Mouse (Mus musculus): Measurements from ENCODE around the gene Mob2. TPM values are rescaled to one million over a fixed set of nuclear protein-coding genes. Genes with fewer than 3 reads are reported as not detected.
A peak's percentile ranks its signal among the peaks of the same experiment; 100 is the strongest.

Gene Mob2
- polyA plus RNA-seq, 1 experiment from 2014 or later, result 64.3 TPM

DNA sequence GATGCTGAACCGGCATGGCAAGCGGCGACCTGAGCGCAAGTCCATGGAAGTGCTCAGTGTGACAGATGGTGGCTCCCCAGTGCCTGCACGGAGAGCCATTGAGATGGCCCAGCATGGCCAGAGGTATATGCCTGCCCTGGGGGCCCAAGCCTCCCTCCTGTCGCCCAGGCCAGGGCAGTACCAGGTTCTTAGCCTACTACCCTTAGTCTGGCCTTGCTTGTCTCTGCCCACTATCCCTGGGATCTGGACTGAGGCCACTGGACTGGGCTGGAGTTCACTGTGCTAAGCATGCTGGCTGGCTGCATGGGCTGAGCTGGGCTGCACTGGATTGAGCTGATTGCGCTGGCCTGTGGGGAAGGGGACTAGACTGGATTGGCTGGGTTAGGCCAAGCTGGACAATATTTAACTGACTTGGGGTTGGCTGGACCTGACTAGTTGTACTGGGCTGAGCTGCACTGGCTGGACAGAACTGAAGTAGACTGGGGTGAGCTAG, 72.5 kb downstream of the Mob2 start:
- peak; percentile 85 for ATAC-seq (replicated peaks; ENCODE audit: low FRiP score, low read depth)
- TF ChIP-seq CTCF (IDR thresholded peaks at IDR 0.05; ENCODE audit: low read depth), result no peak
- Histone ChIP-seq H3K9ac (ENCODE audit: low read depth, low read length) (no peak overlapping the region), H3K4me2 (ENCODE audit: low read length) (no peak overlapping the region), H3K4me1 (replicated peaks; ENCODE audit: insufficient read depth, low read length) (no peaks in the 10 kb centered on the region), H3K36me3 (ENCODE audit: insufficient read depth, low read length) (no peaks in the 10 kb centered on the region), H3K9me3 (replicated peaks; ENCODE audit: low read length) (no peaks in the 10 kb centered on the region), H3K4me3 (replicated peaks; ENCODE audit: low read depth, low read length) (no peak overlapping the region), H3K27ac (no peak overlapping the region), H3K27me3 (ENCODE audit: insufficient read depth, low read length) (no peaks in the 10 kb centered on the region)
- DNase-seq (ENCODE audit: low spot score), result peak; percentile 7
- WGBS, result 82% methylated on average over 7 of the region's 7 CpGs

DNA sequence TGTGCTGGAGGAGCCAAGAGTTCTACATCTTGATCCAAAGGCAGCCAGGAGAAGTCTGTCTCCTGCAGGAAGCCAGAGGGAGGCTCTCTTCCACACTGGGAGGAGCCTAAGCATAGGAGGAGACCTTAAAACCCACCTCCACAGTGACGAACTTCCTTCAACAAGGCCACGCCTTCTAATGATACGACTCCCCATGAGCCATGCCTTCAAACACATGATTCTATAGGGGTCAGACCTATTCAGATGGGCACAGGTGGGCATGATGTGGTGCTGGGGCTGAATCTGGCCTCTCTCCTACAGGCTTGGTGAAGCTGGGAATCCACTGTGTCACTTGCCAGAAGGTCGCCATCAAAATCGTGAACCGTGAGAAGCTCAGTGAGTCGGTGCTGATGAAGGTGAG, 79.6 kb downstream of the Mob2 start:
- DNase-seq (ENCODE audit: low spot score) (no peak), ATAC-seq (replicated peaks; ENCODE audit: low FRiP score, low read depth) (no peak)
- H3K4me3 ChIP-seq (replicated peaks; ENCODE audit: low read depth, low read length), result no peak overlapping the region
- no peak overlapping the region for H3K4me2 ChIP-seq (ENCODE audit: low read length)
- WGBS, result 85% methylated on average over 7 of the region's 7 CpGs
- no peaks in the 10 kb centered on the region for H3K4me1 ChIP-seq (replicated peaks; ENCODE audit: insufficient read depth, low read length)
- no peaks in the 10 kb centered on the region for H3K27me3 ChIP-seq (ENCODE audit: insufficient read depth, low read length)
- H3K36me3 ChIP-seq (ENCODE audit: insufficient read depth, low read length), result no peaks in the 10 kb centered on the region
- TF ChIP-seq CTCF (IDR thresholded peaks at IDR 0.05; ENCODE audit: low read depth), result no peak
- no peak overlapping the region for H3K27ac ChIP-seq
- no peak overlapping the region for H3K9ac ChIP-seq (ENCODE audit: low read depth, low read length)
- no peaks in the 10 kb centered on the region for H3K9me3 ChIP-seq (replicated peaks; ENCODE audit: low read length)

GRCm38 (mm10) chr7:141979247-141979646, 81.6 kb downstream of the Mob2 start:
- Histone ChIP-seq H3K36me3 (ENCODE audit: insufficient read depth, low read length) (no peaks in the 10 kb centered on the region), H3K9me3 (replicated peaks; ENCODE audit: low read length) (no peaks in the 10 kb centered on the region), H3K27ac (no peak overlapping the region), H3K4me1 (replicated peaks; ENCODE audit: insufficient read depth, low read length) (no peaks in the 10 kb centered on the region), H3K27me3 (ENCODE audit: insufficient read depth, low read length) (no peaks in the 10 kb centered on the region), H3K9ac (ENCODE audit: low read depth, low read length) (no peak overlapping the region), H3K4me2 (ENCODE audit: low read length) (no peak overlapping the region), H3K4me3 (replicated peaks; ENCODE audit: low read depth, low read length) (no peak overlapping the region)
- ATAC-seq (replicated peaks; ENCODE audit: low FRiP score, low read depth) (no peak), DNase-seq (ENCODE audit: low spot score) (no peak)
- WGBS, result 88% methylated on average over 4 of the region's 4 CpGs
- TF ChIP-seq CTCF (IDR thresholded peaks at IDR 0.05; ENCODE audit: low read depth), result no peak

GRCm38 (mm10) chr7:141978003-141978402, 82.9 kb downstream of the Mob2 start:
- Histone ChIP-seq H3K4me2 (ENCODE audit: low read length) (no peak overlapping the region), H3K36me3 (ENCODE audit: insufficient read depth, low read length) (no peaks in the 10 kb centered on the region), H3K27me3 (ENCODE audit: insufficient read depth, low read length) (no peaks in the 10 kb centered on the region), H3K4me1 (replicated peaks; ENCODE audit: insufficient read depth, low read length) (no peaks in the 10 kb centered on the region), H3K9me3 (replicated peaks; ENCODE audit: low read length) (no peaks in the 10 kb centered on the region), H3K27ac (no peak overlapping the region), H3K4me3 (replicated peaks; ENCODE audit: low read depth, low read length) (no peak overlapping the region), H3K9ac (ENCODE audit: low read depth, low read length) (no peak overlapping the region)
- WGBS, result 75% methylated on average over 6 of the region's 6 CpGs
- DNase-seq (ENCODE audit: low spot score) (no peak), ATAC-seq (replicated peaks; ENCODE audit: low FRiP score, low read depth) (no peak)
- no peak for TF ChIP-seq CTCF (IDR thresholded peaks at IDR 0.05; ENCODE audit: low read depth)

DNA sequence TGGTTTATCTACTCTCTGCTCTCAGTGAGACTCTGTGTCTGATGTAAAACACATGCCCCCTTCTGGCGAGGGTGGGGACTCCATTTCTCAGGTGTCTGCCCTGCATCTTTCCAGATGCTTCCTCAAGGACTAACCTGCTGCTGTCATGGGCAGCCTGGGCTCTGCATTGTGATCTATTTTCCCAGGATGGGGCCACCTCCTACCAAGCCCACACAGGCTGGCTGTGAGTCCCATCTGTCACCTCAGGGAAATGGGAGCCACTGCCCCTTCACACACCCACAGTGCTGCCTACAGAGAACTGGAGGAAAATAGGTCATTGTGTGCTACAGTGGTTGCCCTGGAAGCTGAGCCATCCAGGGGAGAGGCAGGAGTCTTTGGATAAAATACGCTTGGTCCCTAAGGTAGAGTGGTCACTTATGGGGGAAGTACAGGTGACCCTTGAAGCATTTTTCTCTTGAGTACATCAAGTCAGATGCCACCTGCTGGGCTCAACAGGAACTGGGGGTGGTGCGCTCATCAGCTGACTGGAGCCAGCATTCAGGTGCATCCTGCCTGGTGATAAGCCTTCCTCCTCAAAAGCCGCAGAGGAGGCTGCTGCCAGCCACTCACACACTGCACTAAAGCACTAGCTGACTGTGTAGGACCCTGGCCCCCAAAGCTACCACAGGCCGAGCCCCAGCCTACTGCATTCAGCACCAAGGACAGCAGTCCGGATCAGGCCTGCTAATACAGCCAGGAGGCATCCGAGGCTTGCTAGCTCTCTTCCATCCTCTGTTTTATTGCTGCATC, 87.8 kb downstream of the Mob2 start:
- peak; percentile 43 for TF ChIP-seq CTCF (IDR thresholded peaks at IDR 0.05; ENCODE audit: low read depth)
- 29% methylated on average over 7 of the region's 7 CpGs for WGBS

DNA sequence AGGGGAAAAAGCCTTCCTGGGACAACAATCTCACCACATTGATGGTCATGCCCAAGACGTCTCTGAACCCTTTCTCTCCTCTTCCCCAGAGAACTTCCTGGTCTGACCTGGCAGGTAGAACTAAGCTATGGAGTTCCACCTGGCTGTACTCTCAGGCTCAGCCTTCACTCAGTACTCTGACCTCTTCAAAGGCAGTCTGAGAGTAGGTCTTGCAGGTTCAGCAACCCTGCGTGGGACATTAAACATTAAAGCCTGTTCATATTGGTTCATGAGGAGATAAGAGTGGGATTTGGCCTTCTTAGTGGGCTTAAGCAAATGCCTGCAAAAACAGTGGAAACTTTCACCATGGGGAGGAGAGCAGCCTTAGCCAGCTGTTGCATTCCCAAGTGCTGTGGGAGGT, 94.6 kb downstream of the Mob2 start:
- Histone ChIP-seq H3K9me3 (replicated peaks; ENCODE audit: low read length) (no peaks in the 10 kb centered on the region), H3K9ac (ENCODE audit: low read depth, low read length) (no peak overlapping the region), H3K36me3 (ENCODE audit: insufficient read depth, low read length) (no peaks in the 10 kb centered on the region), H3K27ac (no peak overlapping the region), H3K4me1 (replicated peaks; ENCODE audit: insufficient read depth, low read length) (no peaks in the 10 kb centered on the region), H3K4me3 (replicated peaks; ENCODE audit: low read depth, low read length) (no peak overlapping the region), H3K4me2 (ENCODE audit: low read length) (no peak overlapping the region), H3K27me3 (ENCODE audit: insufficient read depth, low read length) (no peaks in the 10 kb centered on the region)
- ATAC-seq (replicated peaks; ENCODE audit: low FRiP score, low read depth) (no peak), DNase-seq (ENCODE audit: low spot score) (no peak)
- WGBS, result 72% methylated on average over 2 of the region's 2 CpGs
- TF ChIP-seq CTCF (IDR thresholded peaks at IDR 0.05; ENCODE audit: low read depth), result no peak

More for the DNA sequence above, 87.8 kb downstream of the Mob2 start:
- Histone ChIP-seq H3K27me3 (ENCODE audit: insufficient read depth, low read length) (no peaks in the 10 kb centered on the region), H3K27ac (no peak overlapping the region), H3K4me3 (replicated peaks; ENCODE audit: low read depth, low read length) (no peak overlapping the region), H3K4me1 (replicated peaks; ENCODE audit: insufficient read depth, low read length) (no peaks in the 10 kb centered on the region), H3K9me3 (replicated peaks; ENCODE audit: low read length) (no peaks in the 10 kb centered on the region), H3K4me2 (ENCODE audit: low read length) (no peak overlapping the region), H3K9ac (ENCODE audit: low read depth, low read length) (no peak overlapping the region), H3K36me3 (ENCODE audit: insufficient read depth, low read length) (no peaks in the 10 kb centered on the region)
- DNase-seq (ENCODE audit: low spot score) (peak; percentile 57), ATAC-seq (replicated peaks; ENCODE audit: low FRiP score, low read depth) (no peak)
